Mouse (Mus musculus): ENCODE measurements around the gene Zfp683. TPM values are rescaled to one million over a fixed set of nuclear protein-coding genes. Genes with fewer than 3 reads are reported as not detected.

Gene Zfp683
- polyA plus RNA-seq, 1 experiment from 2014 or later, result not detected

DNA sequence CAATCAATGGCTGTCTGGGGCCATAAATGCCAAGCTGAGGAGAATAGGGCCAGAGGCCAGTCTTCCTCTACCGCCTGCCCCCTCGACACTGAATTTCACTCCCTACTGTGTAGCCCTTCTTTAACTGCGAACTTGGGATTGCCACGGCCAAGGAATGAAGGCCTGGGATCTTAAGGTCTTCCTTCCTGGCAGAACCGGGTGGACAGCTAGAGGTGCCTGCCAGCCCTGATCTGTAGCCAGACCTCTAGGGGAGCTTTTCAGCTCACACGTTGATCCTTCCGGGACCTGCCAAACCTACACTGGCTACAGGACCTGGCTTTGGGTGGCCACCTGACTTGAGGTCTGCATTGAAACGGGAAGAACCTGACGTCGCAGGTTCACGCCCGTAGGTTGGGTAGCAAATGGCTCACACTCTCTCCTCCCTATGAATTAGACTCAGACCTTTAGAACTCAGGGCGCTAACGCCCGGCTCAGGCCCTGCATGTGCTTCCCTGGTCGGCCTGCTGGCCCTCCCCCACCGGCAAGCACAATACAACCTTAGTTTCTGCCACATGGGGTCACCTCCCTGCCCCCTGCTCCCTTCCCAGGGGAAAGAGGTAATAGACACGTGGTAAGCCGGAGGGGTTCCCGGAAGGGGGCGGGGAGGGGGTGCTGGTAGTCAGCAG lies 36.3 kb upstream of the Zfp683 start:
- ATAC-seq (ENCODE audit: low FRiP score, low TSS enrichment), result no peak
- H3K4me3 ChIP-seq (ENCODE audit: low read length), result peak overlapping the region; percentile 22; the same call in 1 of the 2 replicates
- H3K4me2 ChIP-seq (replicated peaks; ENCODE audit: low read depth, low read length), result peak overlapping the region; percentile 47
- no peak overlapping the region for H3K9ac ChIP-seq (ENCODE audit: low read depth, low read length)
- peaks cover 21% of the 10 kb centered on the region for H3K27me3 ChIP-seq (ENCODE audit: control insufficient read depth, insufficient read depth, low read length)
- H3K4me1 ChIP-seq (ENCODE audit: control insufficient read depth, insufficient read depth, low read length), result peaks cover 31% of the 10 kb centered on the region
- 2% methylated on average over 21 of the region's 21 CpGs for WGBS
- H3K36me3 ChIP-seq (ENCODE audit: control insufficient read depth, insufficient read depth, low read length), result no peaks in the 10 kb centered on the region
- H3K27ac ChIP-seq (ENCODE audit: low read depth, low read length), result no peak overlapping the region
- no peaks in the 10 kb centered on the region for H3K9me3 ChIP-seq (ENCODE audit: control insufficient read depth, low read length)

GRCm38 (mm10) chr4:134018038-134018778 lies 35.4 kb upstream of the Zfp683 start:
- WGBS, result under 1% methylated on average over 42 of the region's 46 CpGs
- Histone ChIP-seq H3K9ac (ENCODE audit: low read depth, low read length) (no peak overlapping the region), H3K4me3 (ENCODE audit: low read length) (peak overlapping the region; percentile 22), H3K27ac (ENCODE audit: low read depth, low read length) (no peak overlapping the region), H3K4me2 (replicated peaks; ENCODE audit: low read depth, low read length) (peak overlapping the region; percentile 47), H3K4me1 (ENCODE audit: control insufficient read depth, insufficient read depth, low read length) (peaks cover 30% of the 10 kb centered on the region), H3K9me3 (ENCODE audit: control insufficient read depth, low read length) (no peaks in the 10 kb centered on the region), H3K36me3 (ENCODE audit: control insufficient read depth, insufficient read depth, low read length) (no peaks in the 10 kb centered on the region), H3K27me3 (ENCODE audit: control insufficient read depth, insufficient read depth, low read length) (peaks cover 21% of the 10 kb centered on the region)
- no peak for ATAC-seq (ENCODE audit: low FRiP score, low TSS enrichment)

DNA sequence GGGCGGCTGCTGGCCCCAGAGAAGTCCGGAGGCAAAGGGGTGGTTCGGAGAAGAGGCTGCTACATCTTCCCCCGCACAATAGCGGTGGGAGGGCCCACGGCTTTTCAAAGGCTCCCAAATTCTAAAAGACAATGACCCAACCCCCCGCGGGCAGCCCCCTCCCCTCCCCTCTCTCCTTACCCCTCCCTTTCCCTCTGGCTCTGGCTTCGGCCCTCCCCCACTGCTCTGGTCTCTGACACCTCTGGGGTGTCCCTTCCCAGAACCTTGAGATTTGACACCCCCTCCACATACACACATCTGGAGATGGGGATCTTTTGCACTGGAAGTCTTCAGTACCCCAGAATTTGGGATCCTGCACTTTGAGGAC lies 34.9 kb upstream of the Zfp683 start, which contains the start of gene Lin28a:
Gene Lin28a (minus strand): TSS at position 63 of the 367 bp plus-strand sequence.
- Histone ChIP-seq H3K36me3 (ENCODE audit: control insufficient read depth, insufficient read depth, low read length) (no peaks in the 10 kb centered on the region), H3K4me3 (ENCODE audit: low read length) (peak within 1 kb of the TSS; percentile 22), H3K4me1 (ENCODE audit: control insufficient read depth, insufficient read depth, low read length) (peaks cover 30% of the 10 kb centered on the region), H3K27me3 (ENCODE audit: control insufficient read depth, insufficient read depth, low read length) (peaks cover 21% of the 10 kb centered on the region), H3K27ac (ENCODE audit: low read depth, low read length) (no peak within 1 kb of the TSS), H3K9ac (ENCODE audit: low read depth, low read length) (no peak within 1 kb of the TSS), H3K9me3 (ENCODE audit: control insufficient read depth, low read length) (no peaks in the 10 kb centered on the region), H3K4me2 (replicated peaks; ENCODE audit: low read depth, low read length) (peak within 1 kb of the TSS; percentile 47)
- WGBS, result 0% methylated on average over 9 of the region's 9 CpGs
- no peak for ATAC-seq (ENCODE audit: low FRiP score, low TSS enrichment)

GRCm38 (mm10) chr4:134019210-134019609 lies 34.4 kb upstream of the Zfp683 start:
- peaks cover 30% of the 10 kb centered on the region for H3K4me1 ChIP-seq (ENCODE audit: control insufficient read depth, insufficient read depth, low read length)

DNA sequence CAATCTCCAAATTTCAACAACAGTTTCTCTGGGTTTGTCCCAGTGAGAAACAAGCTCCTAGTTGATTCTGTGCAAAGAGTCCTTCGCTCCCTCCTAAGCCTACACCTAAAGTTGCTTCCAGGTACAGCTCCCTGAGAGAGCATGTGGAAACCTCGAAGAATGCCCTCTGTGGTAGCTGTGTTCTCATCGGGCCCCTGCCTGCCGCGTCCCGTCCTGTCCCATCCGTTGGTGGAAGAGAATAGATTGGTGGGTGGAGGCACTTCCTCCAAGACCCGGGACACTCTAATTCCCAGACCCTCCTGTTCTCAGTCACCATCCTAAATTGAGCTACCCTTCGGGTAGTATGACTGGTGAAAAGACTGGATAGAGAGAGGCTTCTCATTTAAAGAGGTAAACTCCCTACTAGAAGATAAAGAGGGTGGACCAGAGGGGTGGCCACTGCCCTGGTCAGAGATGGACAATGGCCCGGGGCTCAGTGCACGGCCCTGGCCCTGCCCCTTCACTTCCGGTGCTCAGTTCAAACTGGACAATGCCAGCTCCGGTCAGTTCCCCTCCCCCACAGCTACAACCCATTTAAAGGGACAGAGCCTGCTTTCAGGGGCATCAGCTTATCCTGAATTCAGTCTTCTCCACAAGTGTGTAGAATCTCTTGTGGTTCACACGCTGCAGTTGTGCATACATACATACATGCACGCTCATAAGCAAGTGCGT lies 33.8 kb upstream of the Zfp683 start:
- Histone ChIP-seq H3K4me2 (replicated peaks; ENCODE audit: low read depth, low read length) (peak overlapping the region; percentile 8; the same call in 1 of the 2 replicates), H3K27ac (ENCODE audit: low read depth, low read length) (no peak overlapping the region), H3K4me1 (ENCODE audit: control insufficient read depth, insufficient read depth, low read length) (peaks cover 30% of the 10 kb centered on the region), H3K4me3 (ENCODE audit: low read length) (no peak overlapping the region), H3K27me3 (ENCODE audit: control insufficient read depth, insufficient read depth, low read length) (peaks cover 21% of the 10 kb centered on the region), H3K36me3 (ENCODE audit: control insufficient read depth, insufficient read depth, low read length) (no peaks in the 10 kb centered on the region), H3K9me3 (ENCODE audit: control insufficient read depth, low read length) (no peaks in the 10 kb centered on the region), H3K9ac (ENCODE audit: low read depth, low read length) (no peak overlapping the region)
- ATAC-seq (ENCODE audit: low FRiP score, low TSS enrichment), result peak; percentile 54; the same call in 1 of the 2 replicates
- 2% methylated on average over 16 of the region's 16 CpGs for WGBS

More at GRCm38 (mm10) chr4:134019210-134019609, 34.4 kb upstream of the Zfp683 start:
- ATAC-seq (ENCODE audit: low FRiP score, low TSS enrichment), result no peak
- Histone ChIP-seq H3K9me3 (ENCODE audit: control insufficient read depth, low read length) (no peaks in the 10 kb centered on the region), H3K9ac (ENCODE audit: low read depth, low read length) (no peak overlapping the region), H3K27ac (ENCODE audit: low read depth, low read length) (no peak overlapping the region), H3K4me2 (replicated peaks; ENCODE audit: low read depth, low read length) (peak overlapping the region; percentile 8; the same call in 1 of the 2 replicates), H3K4me3 (ENCODE audit: low read length) (no peak overlapping the region), H3K27me3 (ENCODE audit: control insufficient read depth, insufficient read depth, low read length) (peaks cover 21% of the 10 kb centered on the region), H3K36me3 (ENCODE audit: control insufficient read depth, insufficient read depth, low read length) (no peaks in the 10 kb centered on the region)
- 0% methylated on average over 7 of the region's 10 CpGs for WGBS

GRCm38 (mm10) chr4:134020621-134021020 lies 33.0 kb upstream of the Zfp683 start:
- Histone ChIP-seq H3K4me2 (replicated peaks; ENCODE audit: low read depth, low read length) (no peak overlapping the region), H3K9ac (ENCODE audit: low read depth, low read length) (no peak overlapping the region), H3K9me3 (ENCODE audit: control insufficient read depth, low read length) (no peaks in the 10 kb centered on the region), H3K36me3 (ENCODE audit: control insufficient read depth, insufficient read depth, low read length) (no peaks in the 10 kb centered on the region), H3K27ac (ENCODE audit: low read depth, low read length) (no peak overlapping the region), H3K4me1 (ENCODE audit: control insufficient read depth, insufficient read depth, low read length) (peaks cover 30% of the 10 kb centered on the region), H3K27me3 (ENCODE audit: control insufficient read depth, insufficient read depth, low read length) (peaks cover 21% of the 10 kb centered on the region), H3K4me3 (ENCODE audit: low read length) (no peak overlapping the region)
- under 1% methylated on average over 11 of the region's 11 CpGs for WGBS
- ATAC-seq (ENCODE audit: low FRiP score, low TSS enrichment), result no peak

DNA sequence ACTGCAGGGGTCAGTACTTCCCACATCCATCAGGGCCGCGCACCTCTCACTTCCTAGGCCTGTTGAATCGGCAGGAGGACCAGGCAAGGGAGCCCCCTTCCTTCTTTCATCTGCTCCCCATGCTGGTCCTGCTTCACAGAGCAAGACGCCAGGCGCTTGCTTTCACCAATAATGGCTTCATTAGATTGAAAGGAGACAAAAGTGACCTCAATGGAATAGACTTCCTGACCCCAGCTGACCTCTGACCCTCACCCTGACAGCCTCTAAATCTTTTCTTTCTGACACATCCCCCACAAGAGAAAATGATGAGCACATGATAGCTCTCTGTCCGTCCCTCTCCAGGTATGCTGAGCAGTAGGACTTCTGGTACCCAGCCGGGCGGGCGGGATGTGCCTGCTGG lies 27.8 kb upstream of the Zfp683 start:
- WGBS, result 57% methylated on average over 9 of the region's 9 CpGs
- H3K9ac ChIP-seq (ENCODE audit: low read depth, low read length), result no peak overlapping the region
- no peak overlapping the region for H3K27ac ChIP-seq (ENCODE audit: low read depth, low read length)
- H3K9me3 ChIP-seq (ENCODE audit: control insufficient read depth, low read length), result no peaks in the 10 kb centered on the region
- H3K4me3 ChIP-seq (ENCODE audit: low read length), result no peak overlapping the region
- H3K4me2 ChIP-seq (replicated peaks; ENCODE audit: low read depth, low read length), result no peak overlapping the region
- no peaks in the 10 kb centered on the region for H3K4me1 ChIP-seq (ENCODE audit: control insufficient read depth, insufficient read depth, low read length)
- H3K36me3 ChIP-seq (ENCODE audit: control insufficient read depth, insufficient read depth, low read length), result no peaks in the 10 kb centered on the region
- ATAC-seq (ENCODE audit: low FRiP score, low TSS enrichment), result no peak
- no peaks in the 10 kb centered on the region for H3K27me3 ChIP-seq (ENCODE audit: control insufficient read depth, insufficient read depth, low read length)

DNA sequence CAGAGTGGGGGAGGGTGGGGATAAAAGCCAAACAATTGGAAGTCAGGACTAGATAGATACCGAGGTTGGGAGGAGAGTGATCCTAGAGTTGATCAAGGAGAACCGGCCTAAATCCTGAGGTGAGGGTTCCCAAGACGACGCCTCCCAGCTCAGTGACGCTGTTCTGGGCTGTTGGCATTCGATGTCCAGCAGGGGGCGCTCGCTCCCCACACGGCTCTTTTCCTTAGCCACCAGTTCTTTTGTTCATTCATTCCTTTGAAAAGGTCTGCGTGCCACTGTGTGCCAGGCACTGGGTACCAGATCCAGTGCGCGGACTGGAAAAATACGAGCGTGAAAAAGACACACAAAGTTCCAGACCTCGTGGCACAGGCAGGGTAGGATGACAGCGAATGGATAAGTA lies 17.7 kb upstream of the Zfp683 start:
- no peaks in the 10 kb centered on the region for H3K4me1 ChIP-seq (ENCODE audit: control insufficient read depth, insufficient read depth, low read length)
- H3K36me3 ChIP-seq (ENCODE audit: control insufficient read depth, insufficient read depth, low read length), result no peaks in the 10 kb centered on the region
- peak; percentile 66; the same call in 1 of the 2 replicates for ATAC-seq (ENCODE audit: low FRiP score, low TSS enrichment)
- WGBS, result 6% methylated on average over 16 of the region's 16 CpGs
- no peaks in the 10 kb centered on the region; the same call in 1 of the 2 replicates for H3K9me3 ChIP-seq (ENCODE audit: control insufficient read depth, low read length)
- no peak overlapping the region for H3K4me3 ChIP-seq (ENCODE audit: low read length)
- H3K27me3 ChIP-seq (ENCODE audit: control insufficient read depth, insufficient read depth, low read length), result no peaks in the 10 kb centered on the region
- H3K27ac ChIP-seq (ENCODE audit: low read depth, low read length), result no peak overlapping the region
- H3K4me2 ChIP-seq (replicated peaks; ENCODE audit: low read depth, low read length), result no peak overlapping the region
- H3K9ac ChIP-seq (ENCODE audit: low read depth, low read length), result no peak overlapping the region
